Mouse (Mus musculus): Measurements from ENCODE around the gene Camk2d.

DNA sequence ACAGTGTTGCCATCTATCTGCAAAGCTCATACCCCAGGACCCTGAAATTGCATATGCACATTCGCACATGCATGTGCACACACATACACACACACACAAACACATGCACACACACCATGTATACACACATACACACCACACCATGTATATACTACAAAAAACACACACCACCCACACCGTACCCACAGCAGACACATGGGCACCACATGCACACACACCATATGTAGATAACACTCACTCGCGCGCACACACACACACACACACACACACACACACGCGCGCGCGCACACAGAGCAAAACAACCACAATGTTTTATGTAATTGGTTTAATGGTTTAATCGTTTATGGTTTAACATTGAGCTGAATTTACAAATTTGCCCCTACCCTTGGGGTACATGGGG, 70.9 kb downstream of the Camk2d start:
- TF ChIP-seq CHD2 (IDR thresholded peaks at IDR 0.05; ENCODE audit: low read depth, low read length) (no peak), MAFK (IDR thresholded peaks at IDR 0.05; ENCODE audit: insufficient read depth, low read depth, low read length) (no peak), HCFC1 (IDR thresholded peaks at IDR 0.05; ENCODE audit: borderline replicate concordance, insufficient read depth, low read length) (no peak), ZNF384 (IDR thresholded peaks at IDR 0.05; ENCODE audit: low read depth, low read length) (no peak), ZC3H11A (IDR thresholded peaks at IDR 0.05; ENCODE audit: borderline replicate concordance, low read depth, low read length) (no peak)
